Mouse (Mus musculus): ENCODE measurements around the gene Trpm8. TPM values are rescaled to one million over a fixed set of nuclear protein-coding genes. Genes with fewer than 3 reads are reported as not detected.

Gene Trpm8
- total RNA-seq, 1 experiment from 2014 or later = not detected

GRCm38 (mm10) chr1:88276524-88277097, 850 bp upstream of the Trpm8 start:
- 0 out of 2 replicates have a peak, but pooled peaks have one; percentile 0 for ATAC-seq (replicated peaks; ENCODE audit: insufficient number of reproducible peaks, low FRiP score, low TSS enrichment, poor library complexity, severe bottlenecking)

GRCm38 (mm10) chr1:88277818-88278511, 504 bp downstream of the Trpm8 start:
- peak; percentile 4 for ATAC-seq (replicated peaks; ENCODE audit: insufficient number of reproducible peaks, low FRiP score, low TSS enrichment, poor library complexity, severe bottlenecking)

DNA sequence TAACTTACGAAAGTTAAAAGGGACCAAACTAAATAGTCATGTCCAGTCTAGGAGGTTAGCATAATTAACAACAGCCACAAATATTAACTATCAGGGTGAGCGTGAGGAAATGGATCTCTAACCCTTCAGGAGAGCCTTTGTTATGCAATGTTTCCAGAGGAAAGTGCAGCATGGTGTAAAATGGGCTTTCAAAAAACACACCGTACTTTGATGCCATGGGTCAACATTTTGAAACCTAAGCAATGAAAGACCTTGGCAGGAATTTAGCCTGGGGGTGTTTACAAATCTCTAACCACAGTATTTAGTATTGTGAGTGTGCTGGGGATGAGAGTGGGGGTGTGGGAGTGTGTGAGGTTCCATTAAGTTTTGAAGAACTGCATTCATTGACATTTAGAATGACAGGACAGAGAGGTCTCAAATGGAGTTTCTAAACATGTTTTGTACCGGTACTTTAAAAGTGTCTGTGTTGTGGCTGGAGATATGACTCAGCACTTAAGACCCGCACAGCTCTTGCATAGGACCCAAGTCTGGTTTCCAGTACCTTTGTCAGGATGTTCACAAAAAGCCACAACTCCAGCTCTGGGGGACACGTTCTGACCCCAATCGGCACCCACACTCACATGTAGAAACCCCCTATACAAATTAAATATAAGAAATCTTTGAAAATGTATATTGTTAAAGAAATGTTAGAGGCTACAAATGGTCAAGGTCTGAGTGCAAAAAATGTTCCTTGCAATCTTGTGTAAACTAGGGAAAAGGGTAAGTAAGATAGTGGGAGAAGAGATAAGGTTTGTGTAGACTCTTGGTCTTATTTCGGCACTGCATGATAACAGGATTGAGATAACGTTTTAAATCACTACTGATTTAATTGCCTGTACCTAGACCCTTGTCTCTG, 1.9 kb downstream of the Trpm8 start:
- no peak for ATAC-seq (replicated peaks; ENCODE audit: insufficient number of reproducible peaks, low FRiP score, low TSS enrichment, poor library complexity, severe bottlenecking)

GRCm38 (mm10) chr1:88280006-88280690, 2.7 kb downstream of the Trpm8 start:
- no peak for ATAC-seq (replicated peaks; ENCODE audit: insufficient number of reproducible peaks, low FRiP score, low TSS enrichment, poor library complexity, severe bottlenecking)

- ATAC-seq (replicated peaks; ENCODE audit: insufficient number of reproducible peaks, low FRiP score, low TSS enrichment, poor library complexity, severe bottlenecking) = no peak
These were observed 4.8 kb downstream of the Trpm8 start for GRCm38 (mm10) chr1:88282301-88282700.

- 0 out of 2 replicates have a peak, but pooled peaks have one; percentile 3 for ATAC-seq (replicated peaks; ENCODE audit: insufficient number of reproducible peaks, low FRiP score, low TSS enrichment, poor library complexity, severe bottlenecking)
These were observed 6.1 kb downstream of the Trpm8 start for GRCm38 (mm10) chr1:88283376-88284227.

GRCm38 (mm10) chr1:88284228-88284945, 6.9 kb downstream of the Trpm8 start:
- ATAC-seq (replicated peaks; ENCODE audit: insufficient number of reproducible peaks, low FRiP score, low TSS enrichment, poor library complexity, severe bottlenecking) = peak; percentile 6; the same call in 1 of the 2 replicates

- 0 out of 2 replicates have a peak, but pooled peaks have one; percentile 4 for ATAC-seq (replicated peaks; ENCODE audit: insufficient number of reproducible peaks, low FRiP score, low TSS enrichment, poor library complexity, severe bottlenecking)
These were observed 7.5 kb downstream of the Trpm8 start for GRCm38 (mm10) chr1:88284946-88285320.

DNA sequence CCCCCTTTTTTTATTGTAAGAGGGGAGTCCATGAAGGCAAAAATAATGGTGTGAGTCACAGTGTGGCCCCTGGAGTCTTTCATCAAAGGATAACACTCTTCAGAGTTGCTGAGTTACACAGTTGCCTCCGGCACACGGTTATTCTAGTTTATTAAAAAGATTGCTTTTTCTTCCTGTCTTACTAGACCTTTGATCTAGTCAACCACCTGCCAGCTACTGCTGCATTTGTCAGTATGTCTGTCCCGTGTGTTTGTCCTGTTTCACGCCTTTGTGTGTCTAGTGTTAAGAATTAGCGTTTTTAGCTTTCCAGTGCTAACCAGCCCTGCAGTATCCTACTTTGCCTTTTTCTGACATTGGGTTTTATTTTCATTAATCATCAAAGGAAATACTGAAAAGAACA, 8.2 kb downstream of the Trpm8 start:
- ATAC-seq (replicated peaks; ENCODE audit: insufficient number of reproducible peaks, low FRiP score, low TSS enrichment, poor library complexity, severe bottlenecking) = no peak

DNA sequence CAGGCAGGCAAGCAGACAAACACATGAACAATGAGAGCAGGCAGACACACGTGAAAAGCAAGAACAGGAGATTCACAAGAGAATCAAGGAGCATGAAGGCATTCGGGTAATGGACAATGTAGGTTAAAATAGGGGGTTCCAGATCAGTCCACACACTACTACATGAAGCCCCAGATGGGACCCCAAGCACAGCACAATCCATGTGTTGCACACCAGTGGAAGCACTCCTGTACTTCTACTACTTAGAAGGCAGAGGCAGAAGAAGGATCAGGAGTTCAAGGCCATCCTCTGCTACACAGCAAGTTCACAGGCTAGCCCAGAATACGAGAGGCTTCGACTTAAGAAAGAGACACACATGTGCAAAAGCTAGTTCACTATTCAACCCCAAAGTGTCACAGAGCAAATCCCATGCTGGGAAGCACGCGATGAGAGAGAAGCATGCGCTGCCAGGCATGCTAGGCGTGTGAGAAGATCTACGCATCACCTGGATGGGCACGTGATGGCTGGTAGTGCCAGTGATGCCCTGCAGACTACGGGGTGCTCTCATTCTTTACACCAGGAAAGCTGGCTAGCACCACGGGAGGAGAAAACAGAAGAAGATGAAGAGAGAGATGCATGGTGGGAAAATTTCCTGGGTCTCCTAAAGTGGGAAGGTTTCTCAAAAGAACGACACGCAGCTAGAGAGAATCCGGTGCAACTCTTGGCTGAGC, 8.8 kb downstream of the Trpm8 start:
- no peak for ATAC-seq (replicated peaks; ENCODE audit: insufficient number of reproducible peaks, low FRiP score, low TSS enrichment, poor library complexity, severe bottlenecking)

GRCm38 (mm10) chr1:88286887-88287696, 9.6 kb downstream of the Trpm8 start:
- no peak for ATAC-seq (replicated peaks; ENCODE audit: insufficient number of reproducible peaks, low FRiP score, low TSS enrichment, poor library complexity, severe bottlenecking)

GRCm38 (mm10) chr1:88287697-88287980, 10.2 kb downstream of the Trpm8 start:
- peak; percentile 16; the same call in 1 of the 2 replicates for ATAC-seq (replicated peaks; ENCODE audit: insufficient number of reproducible peaks, low FRiP score, low TSS enrichment, poor library complexity, severe bottlenecking)

DNA sequence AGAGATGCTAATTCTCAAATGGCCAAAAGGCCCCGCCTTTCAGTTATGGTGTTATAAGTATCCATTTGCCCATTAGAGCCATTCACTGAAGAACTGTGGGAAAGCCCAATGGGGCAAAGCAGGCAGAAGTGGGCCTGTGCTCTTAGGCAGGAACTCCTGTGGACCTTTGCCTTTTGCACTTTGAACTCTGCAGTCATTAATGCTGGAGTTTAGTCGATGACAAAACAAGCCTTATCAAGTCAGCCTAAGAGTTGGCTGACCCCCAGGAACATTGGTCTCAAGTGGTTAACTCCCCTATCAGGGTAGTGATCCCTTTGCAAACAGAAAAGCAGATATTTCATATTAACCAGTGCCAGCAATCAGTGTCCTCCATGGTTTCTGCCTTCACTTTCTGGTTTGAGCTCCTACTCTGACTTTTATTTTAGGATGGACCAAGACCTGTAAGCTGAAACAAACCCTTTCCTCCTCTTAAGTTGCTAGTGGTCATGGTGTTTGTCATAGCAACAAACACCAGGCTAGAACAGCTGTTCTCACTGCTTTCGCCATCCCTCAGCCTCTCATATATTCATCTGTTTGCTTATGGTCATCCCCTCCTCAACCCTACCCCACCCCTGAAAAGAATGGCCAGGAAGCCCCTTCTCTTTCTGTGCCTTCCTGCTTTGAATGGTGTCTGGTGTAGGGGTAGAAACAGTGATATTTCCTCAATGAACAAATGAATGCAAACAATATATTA, 10.8 kb downstream of the Trpm8 start:
- no peak for ATAC-seq (replicated peaks; ENCODE audit: insufficient number of reproducible peaks, low FRiP score, low TSS enrichment, poor library complexity, severe bottlenecking)

- no peak for ATAC-seq (replicated peaks; ENCODE audit: insufficient number of reproducible peaks, low FRiP score, low TSS enrichment, poor library complexity, severe bottlenecking)
These were observed 11.3 kb downstream of the Trpm8 start for GRCm38 (mm10) chr1:88288789-88289127.

DNA sequence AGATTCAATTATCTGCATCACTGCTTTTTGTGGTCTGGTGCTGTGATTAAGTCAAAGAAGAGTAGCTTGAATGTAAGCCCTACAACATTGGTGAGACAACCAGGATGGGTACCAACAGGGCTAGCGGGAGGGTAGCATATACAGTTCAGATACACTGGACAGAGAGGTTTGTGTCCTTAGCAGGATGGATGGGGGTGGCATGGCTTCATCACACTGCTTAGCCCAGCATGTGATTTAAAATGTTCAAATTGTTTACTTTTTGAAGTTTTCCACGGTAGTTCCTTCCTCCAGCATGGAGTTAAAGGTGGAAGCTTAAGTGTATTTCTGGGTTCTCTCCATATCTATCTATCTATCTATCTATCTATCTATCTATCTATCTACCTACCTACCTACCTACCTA, 11.7 kb downstream of the Trpm8 start:
- no peak for ATAC-seq (replicated peaks; ENCODE audit: insufficient number of reproducible peaks, low FRiP score, low TSS enrichment, poor library complexity, severe bottlenecking)

DNA sequence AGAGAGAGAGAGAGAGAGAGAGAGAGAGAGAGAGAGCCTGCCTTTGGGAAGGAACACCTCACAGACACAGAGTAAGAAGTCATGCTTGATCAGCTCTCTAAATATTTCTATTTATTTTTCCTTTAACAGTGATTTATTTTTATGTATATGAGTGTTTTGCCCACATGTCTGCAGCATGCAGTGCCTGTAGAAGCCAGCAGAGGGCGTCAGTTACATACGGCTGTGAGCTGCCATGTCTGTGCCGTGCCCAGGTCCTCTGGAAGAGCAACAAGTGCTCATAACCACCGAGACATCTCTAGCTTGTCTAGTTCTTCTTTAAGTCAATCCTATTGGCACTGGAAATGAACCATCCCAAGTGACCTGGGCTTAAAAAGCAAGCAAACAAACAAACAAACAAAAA, 12.5 kb downstream of the Trpm8 start:
- peak; percentile 19; the same call in 1 of the 2 replicates for ATAC-seq (replicated peaks; ENCODE audit: insufficient number of reproducible peaks, low FRiP score, low TSS enrichment, poor library complexity, severe bottlenecking)
